Mouse (Mus musculus) ES-Bruce4 (cell line): ENCODE data around the gene Hoxb13. TPM values are rescaled to one million over a fixed set of nuclear protein-coding genes. Genes with fewer than 3 reads are reported as not detected.

ENCODE experiments used
- H3K27ac ChIP-seq: 2 replicates; pipeline ENCODE4 v1.5.1; 2012; ENCODE audit warnings: low read length, inconsistent platforms; ENCODE audit not compliant: insufficient read depth
- H3K27me3 ChIP-seq: 2 replicates; pipeline ENCODE4 v1.6.1; 2012; ENCODE audit warnings: mild to moderate bottlenecking, low read length, inconsistent platforms; ENCODE audit not compliant: control insufficient read depth, poor library complexity, insufficient read depth, severe bottlenecking
- H3K36me3 ChIP-seq: 2 replicates; pipeline ENCODE4 v1.6.1; 2012; ENCODE audit warnings: inconsistent platforms, mild to moderate bottlenecking, low read length, moderate library complexity; ENCODE audit not compliant: control insufficient read depth, poor library complexity, insufficient read depth, severe bottlenecking
- H3K4me1 ChIP-seq: one replicate; pipeline ENCODE4 v1.8.1; 2011; ENCODE audit warnings: low read length; ENCODE audit not compliant: control insufficient read depth, insufficient read depth
- H3K4me3 ChIP-seq: 2 replicates; pipeline ENCODE4 v1.5.1; 2011; ENCODE audit warnings: low read depth, mild to moderate bottlenecking, low read length
- H3K9ac ChIP-seq: 2 replicates; pipeline ENCODE4 v1.6.1; 2012; ENCODE audit warnings: low read depth, mild to moderate bottlenecking, inconsistent platforms; ENCODE audit not compliant: poor library complexity, severe bottlenecking
- H3K9me3 ChIP-seq: replicated peaks from 2 replicates; pipeline ENCODE4 v1.6.1; 2012; ENCODE audit warnings: mild to moderate bottlenecking, low read length, inconsistent platforms; ENCODE audit not compliant: control insufficient read depth, poor library complexity, insufficient read depth, severe bottlenecking
- CTCF ChIP-seq: IDR thresholded peaks from one replicate; pipeline ENCODE4 v1.8.1; 2011; ENCODE audit warnings: low read depth, low read length
- EP300 ChIP-seq: IDR thresholded peaks from 2 replicates; pipeline ENCODE4 v1.6.1; 2011; ENCODE audit warnings: low read depth, low read length; ENCODE audit not compliant: insufficient read depth
- POLR2A ChIP-seq: IDR thresholded peaks from one replicate; pipeline ENCODE4 v1.8.1; 2011; ENCODE audit warnings: low read length; ENCODE audit not compliant: insufficient read depth
- polyA plus RNA-seq: library from polyadenylated mRNA; stranded (reverse); fragments of >200 nt; gene quantifications from 2 replicates; pipeline ENCODE4 v1.2.4, GENCODE M21; 2011; ENCODE audit warnings: low read depth; ENCODE audit not compliant: missing spikeins, insufficient read depth, insufficient read length

The Hoxb13 gene
- polyA plus RNA-seq, 1 experiment = not detected

- Histone ChIP-seq H3K27ac (no peak overlapping the region), H3K27me3 (peaks cover 59% of the 10 kb centered on the region), H3K9ac (no peak overlapping the region), H3K9me3 (no peaks in the 10 kb centered on the region), H3K36me3 (no peaks in the 10 kb centered on the region), H3K4me1 (peaks cover 3% of the 10 kb centered on the region), H3K4me3 (no peak overlapping the region)
- TF ChIP-seq CTCF (no peak), POLR2A (no peak), EP300 (no peak)
These were observed 19.2 kb upstream of the Hoxb13 start for GRCm38 (mm10) chr11:96174881-96175280.

- Histone ChIP-seq H3K9ac (no peak overlapping the region), H3K4me1 (peaks cover 3% of the 10 kb centered on the region), H3K27ac (no peak overlapping the region), H3K9me3 (no peaks in the 10 kb centered on the region), H3K36me3 (no peaks in the 10 kb centered on the region), H3K4me3 (no peak overlapping the region), H3K27me3 (peaks cover 59% of the 10 kb centered on the region)
- TF ChIP-seq CTCF (no peak), POLR2A (no peak), EP300 (no peak)
These were observed 18.6 kb upstream of the Hoxb13 start for GRCm38 (mm10) chr11:96175511-96175910.

- Histone ChIP-seq H3K4me1 (peaks cover 2% of the 10 kb centered on the region), H3K9me3 (no peaks in the 10 kb centered on the region), H3K36me3 (no peaks in the 10 kb centered on the region), H3K4me3 (no peak overlapping the region), H3K27me3 (peaks cover 62% of the 10 kb centered on the region), H3K27ac (no peak overlapping the region), H3K9ac (no peak overlapping the region)
- TF ChIP-seq POLR2A (no peak), CTCF (no peak), EP300 (no peak)
These were observed 18.1 kb upstream of the Hoxb13 start for GRCm38 (mm10) chr11:96175951-96176530.

- Histone ChIP-seq H3K9ac (no peak overlapping the region), H3K27ac (no peak overlapping the region), H3K4me1 (peaks cover 1% of the 10 kb centered on the region), H3K9me3 (no peaks in the 10 kb centered on the region), H3K27me3 (peaks cover 60% of the 10 kb centered on the region), H3K36me3 (no peaks in the 10 kb centered on the region), H3K4me3 (no peak overlapping the region)
- TF ChIP-seq EP300 = no peak
- no peak for TF ChIP-seq POLR2A
- no peak for TF ChIP-seq CTCF
These were observed 17.3 kb upstream of the Hoxb13 start for GRCm38 (mm10) chr11:96176841-96177240.

GRCm38 (mm10) chr11:96177546-96178174 is 16.5 kb upstream of the Hoxb13 start:
- Histone ChIP-seq H3K27me3 (peaks cover 65% of the 10 kb centered on the region), H3K9me3 (no peaks in the 10 kb centered on the region), H3K4me1 (peaks cover 1% of the 10 kb centered on the region), H3K9ac (peak overlapping the region; percentile 30), H3K27ac (no peak overlapping the region), H3K4me3 (peak overlapping the region; percentile 33), H3K36me3 (no peaks in the 10 kb centered on the region)
- TF ChIP-seq EP300 = no peak
- TF ChIP-seq POLR2A = no peak
- TF ChIP-seq CTCF = no peak

GRCm38 (mm10) chr11:96178356-96178755 is 15.8 kb upstream of the Hoxb13 start:
- H3K27me3 ChIP-seq = peaks cover 63% of the 10 kb centered on the region
- H3K4me1 ChIP-seq = peaks cover 1% of the 10 kb centered on the region
- no peak overlapping the region for H3K27ac ChIP-seq
- TF ChIP-seq POLR2A = no peak
- no peak for TF ChIP-seq EP300
- no peak for TF ChIP-seq CTCF
- H3K9ac ChIP-seq = no peak overlapping the region
- no peaks in the 10 kb centered on the region for H3K36me3 ChIP-seq
- no peaks in the 10 kb centered on the region for H3K9me3 ChIP-seq
- H3K4me3 ChIP-seq = no peak overlapping the region
